Mouse (Mus musculus): ENCODE data around the gene Cts8. TPM values are rescaled to one million over a fixed set of nuclear protein-coding genes. Genes with fewer than 3 reads are reported as not detected.

The Cts8 gene
- total RNA-seq (2015) = not detected in 2 replicates
- total RNA-seq (2017) = not detected in 2 replicates

- no peak for ATAC-seq (replicated peaks; ENCODE audit: poor library complexity)
Observed at GRCm38 (mm10) chr13:61255258-61255657, at the start of gene Cts8. Gene Cts8 (minus strand): TSS chr13:61255358.

DNA sequence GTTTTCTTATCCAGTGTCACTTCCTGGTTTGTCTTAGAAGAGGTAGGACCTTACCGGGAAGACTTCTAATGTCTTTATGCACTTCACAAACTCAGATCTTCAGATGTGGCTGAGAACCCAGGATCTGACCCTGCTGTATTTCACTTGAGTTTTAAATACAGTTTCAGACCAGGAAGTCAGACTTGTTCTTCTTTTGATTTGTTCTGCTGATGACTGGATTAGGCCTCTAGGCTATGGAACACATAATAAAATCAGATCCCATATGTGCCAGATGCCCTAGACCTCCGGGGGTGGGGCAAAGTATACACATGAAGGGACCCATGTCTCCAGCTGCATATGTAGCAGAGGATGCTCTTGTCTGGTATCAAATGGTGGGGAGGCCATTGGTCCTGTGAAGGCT, 33.6 kb upstream of the Cts8 start, which contains the start of gene Gm49398:
TSS of gene Gm49398 (minus strand) at position 101 of the 400 bp plus-strand sequence.
- no peak for ATAC-seq (replicated peaks; ENCODE audit: poor library complexity)

- peak; percentile 100 for ATAC-seq (replicated peaks; ENCODE audit: poor library complexity)
Observed at GRCm38 (mm10) chr13:61241076-61241947, 13.8 kb downstream of the Cts8 start.

DNA sequence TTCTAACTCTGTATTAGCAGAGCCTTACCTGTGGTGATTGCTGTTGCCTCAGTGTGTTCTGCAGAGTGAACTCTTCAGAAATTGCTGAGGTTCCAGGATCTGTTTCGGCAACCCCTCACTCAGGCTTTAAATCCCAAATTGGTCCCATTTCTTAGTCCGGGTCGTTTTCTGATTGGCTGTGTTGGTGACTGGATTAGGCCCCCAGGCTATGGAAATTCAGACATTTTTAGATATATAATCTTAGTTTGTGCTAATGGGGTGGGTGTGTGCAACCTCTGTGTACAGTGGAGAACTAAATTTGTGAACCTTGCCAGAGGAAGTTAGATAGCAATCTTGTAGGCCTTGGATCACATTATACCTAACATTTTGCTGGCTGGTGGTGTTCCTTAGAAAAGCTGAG, 51.8 kb downstream of the Cts8 start, which contains the start of gene Cts6:
TSS of gene Cts6 (minus strand) at position 101 of the 400 bp plus-strand sequence.
- ATAC-seq (replicated peaks; ENCODE audit: poor library complexity) = no peak

Other genes with a start within 250 kb of the Cts8 start
- gene Ctsj, start 249.4 kb downstream of the Cts8 start, total RNA-seq (2015) = not detected in 2 replicates
- gene Ctsj, start 249.4 kb downstream of the Cts8 start, total RNA-seq (2017) = not detected in 2 replicates
- gene Ctsq, start 214.7 kb downstream of the Cts8 start, total RNA-seq (2015) = not detected in 2 replicates
- gene Ctsq, start 214.7 kb downstream of the Cts8 start, total RNA-seq (2017) = not detected in 2 replicates
- not detected in 2 replicates for gene Ctsr, start 91.1 kb downstream of the Cts8 start, total RNA-seq (2015)
- gene Ctsr, start 91.1 kb downstream of the Cts8 start, total RNA-seq (2017) = not detected in 2 replicates
- not detected in 2 replicates for gene Cts6, start 51.9 kb downstream of the Cts8 start, total RNA-seq (2015)
- gene Cts6, start 51.9 kb downstream of the Cts8 start, total RNA-seq (2017) = not detected in 2 replicates
- gene Gm49398, start 33.5 kb upstream of the Cts8 start, total RNA-seq (2015) = not detected in 2 replicates
- not detected in 2 replicates for gene Gm49398, start 33.5 kb upstream of the Cts8 start, total RNA-seq (2017)
- not detected in 2 replicates for gene Cts7, start 102.8 kb upstream of the Cts8 start, total RNA-seq (2015)
- gene Cts7, start 102.8 kb upstream of the Cts8 start, total RNA-seq (2017) = not detected in 2 replicates

All from megakaryocyte progenitor cell, adult 5-6 weeks (primary cell).